ENCODE assay signal across 16 mouse cellular contexts in the genomic region with DNA sequence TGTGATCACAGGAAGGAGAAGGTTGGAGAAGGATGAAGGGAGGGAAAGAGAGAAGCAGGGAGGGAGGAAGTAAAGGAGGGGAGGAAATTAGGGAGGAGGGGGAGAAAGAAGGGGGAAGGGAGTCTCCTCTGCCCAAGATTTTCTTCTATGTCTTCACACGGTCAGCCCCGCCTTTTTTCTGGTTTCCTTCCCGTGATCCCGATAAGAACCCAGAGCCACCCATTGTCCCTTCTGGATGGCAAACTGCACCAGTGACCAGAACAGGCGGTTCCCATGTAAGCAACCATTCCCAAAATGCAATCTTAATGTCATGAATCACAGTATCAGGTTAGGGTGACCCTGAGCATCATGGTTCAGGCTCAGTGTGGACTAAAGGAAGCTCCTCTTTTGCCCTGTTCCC. TPM values are rescaled to one million over a fixed set of nuclear protein-coding genes. Genes with fewer than 3 reads are reported as not detected.
DNase-seq lines count a peak whose midpoint lies in the region; ATAC-seq and TF ChIP-seq lines count a peak whose summit lies in the region.
"Had no signal": no experiment of that assay in that cellular context is flagged by ENCODE, and none has a peak within 500 bp of the region (broad histone marks: within the 10 kb centered on the region; RNA-seq: fewer than 3 reads in every experiment).

No protein-coding gene starts in this region.

- no peaks in the 10 kb centered on the region for H3K9me3 ChIP-seq in heart, embryonic 12.5 days (replicated peaks)
- no peaks in the 10 kb centered on the region for H3K9me3 ChIP-seq in lung, embryonic 14.5 days (ENCODE audit: low read depth, low read length)
- H3K9me3 ChIP-seq in stomach, embryonic 14.5 days (ENCODE audit: control insufficient read depth, low read depth, low read length) = no peaks in the 10 kb centered on the region

- no peaks in the 10 kb centered on the region for H3K27me3 ChIP-seq in heart, embryonic 12.5 days (replicated peaks)
- no peaks in the 10 kb centered on the region for H3K27me3 ChIP-seq in lung, embryonic 14.5 days (ENCODE audit: insufficient read depth, low read length)
- no peaks in the 10 kb centered on the region for H3K27me3 ChIP-seq in stomach, embryonic 14.5 days (ENCODE audit: control insufficient read depth, insufficient read depth, low read length)

- no peaks in the 10 kb centered on the region for H3K36me3 ChIP-seq in heart, embryonic 12.5 days
- H3K36me3 ChIP-seq in lung, embryonic 14.5 days (ENCODE audit: insufficient read depth) = no peaks in the 10 kb centered on the region
- no peaks in the 10 kb centered on the region for H3K36me3 ChIP-seq in stomach, embryonic 14.5 days (ENCODE audit: control insufficient read depth, insufficient read depth, low read length)

- H3K4me3 ChIP-seq in heart, embryonic 12.5 days = no peak overlapping the region
- no peak overlapping the region for H3K4me3 ChIP-seq in lung, adult 2 months (replicated peaks; ENCODE audit: extremely low read depth, low read depth, low read length)
- no peak overlapping the region for H3K4me3 ChIP-seq in lung, embryonic 14.5 days (ENCODE audit: low read depth, low read length)
- no peak overlapping the region for H3K4me3 ChIP-seq in stomach, embryonic 14.5 days (ENCODE audit: low read depth, low read length)
- H3K4me3 ChIP-seq: gastrocnemius, adult 2 months had no signal

- intact Hi-C loops in heart, postnatal 10 days (cut with DNase I) = loop anchor here (5.0 kb wide), 1 partner anchor 40 kb away; a partner anchor contains a TSS

- no peak for DNase-seq in heart, postnatal 10 days
- DNase-seq in lung, adult 18-20 months = peak; percentile 71 to 80
- DNase-seq in lung, adult 2 months = no peak
- peak; percentile 58 for DNase-seq in lung, embryonic 14.5 days
- DNase-seq in right cerebral cortex, postnatal 10 days (ENCODE audit: low spot score in 2 of 2) = no peak
- DNase-seq: adrenal gland, postnatal 25 days; cerebellum, adult 9-11 months; gastrocnemius, adult 2 months; kidney, adult 11 months; kidney, postnatal 36 days had no signal

- H3K4me2 ChIP-seq in heart, embryonic 12.5 days = no peak overlapping the region
- H3K4me2 ChIP-seq in lung, embryonic 14.5 days = no peak overlapping the region
- H3K4me2 ChIP-seq in stomach, embryonic 14.5 days (replicated peaks; ENCODE audit: low read depth, low read length) = no peak overlapping the region

- WGBS in heart, embryonic 12.5 days = 58% methylated on average over 5 of the region's 5 CpGs
- 47% methylated on average over 5 of the region's 5 CpGs for WGBS in lung, adult 2 months
- 48% methylated on average over 5 of the region's 5 CpGs for WGBS in lung, embryonic 14.5 days
- WGBS in stomach, embryonic 14.5 days = 71% methylated on average over 5 of the region's 5 CpGs

- no peak for TF ChIP-seq POLR2A in lung, adult 2 months (IDR thresholded peaks at IDR 0.05; ENCODE audit: borderline replicate concordance, extremely low read depth, low read depth, low read length)

- ATAC-seq in heart, embryonic 12.5 days (ENCODE audit: insufficient number of reproducible peaks, low FRiP score) = 0 out of 2 replicates have a peak, but pooled peaks have one; percentile 31
- ATAC-seq in lung, embryonic 14.5 days (ENCODE audit: insufficient read depth) = peak; percentile 28; the same call in 1 of the 2 replicates
- ATAC-seq in stomach, embryonic 14.5 days (ENCODE audit: insufficient number of reproducible peaks, insufficient read depth, low FRiP score, low read depth) = no peak
- no peak for ATAC-seq in frontal cortex, adult (ENCODE audit: low TSS enrichment)
- ATAC-seq: activated CD4-positive, CD25-positive, alpha-beta regulatory T cell, adult 4 months had no signal

- no peak overlapping the region for H3K9ac ChIP-seq in heart, embryonic 12.5 days
- no peak overlapping the region for H3K9ac ChIP-seq in lung, embryonic 14.5 days
- H3K9ac ChIP-seq in stomach, embryonic 14.5 days (replicated peaks; ENCODE audit: low read depth, low read length) = no peak overlapping the region

- H3K27ac ChIP-seq in heart, embryonic 12.5 days (ENCODE audit: poor library complexity, severe bottlenecking) = peak overlapping the region; percentile 48
- H3K27ac ChIP-seq in lung, embryonic 14.5 days (ENCODE audit: low read depth) = peak overlapping the region; percentile 61; the same call in 1 of the 2 replicates
- peak overlapping the region; percentile 21; the same call in 1 of the 2 replicates for H3K27ac ChIP-seq in stomach, embryonic 14.5 days (ENCODE audit: low read length)
- H3K27ac ChIP-seq: gastrocnemius, adult 2 months had no signal

- H3K4me1 ChIP-seq in heart, embryonic 12.5 days (replicated peaks) = peaks cover 11% of the 10 kb centered on the region
- peaks cover 22% of the 10 kb centered on the region for H3K4me1 ChIP-seq in lung, adult 2 months (ENCODE audit: control insufficient read depth, insufficient read depth, low read length)
- peaks cover 4% of the 10 kb centered on the region for H3K4me1 ChIP-seq in lung, embryonic 14.5 days (ENCODE audit: insufficient read depth)
- peaks cover 4% of the 10 kb centered on the region; the same call in 1 of the 2 replicates for H3K4me1 ChIP-seq in stomach, embryonic 14.5 days (ENCODE audit: control insufficient read depth, insufficient read depth, low read length)

- TF ChIP-seq CTCF in lung, adult 2 months (IDR thresholded peaks at IDR 0.05; ENCODE audit: insufficient read depth, low read length) = no peak
- TF ChIP-seq CTCF in lung, embryonic 14.5 days (IDR thresholded peaks at IDR 0.05; ENCODE audit: low read depth) = no peak

RNA-seq across cellular contexts. Expression of a gene that starts 38.8 kb away (rescaled TPM):
- polyA plus RNA-seq in heart, embryonic 12.5 days (2016; fragmentation: Nextera tagmentation; extraction: Ambion mirVana) = 4.0 and 4.4 TPM in 2 replicates
- 1 to 10 TPM in 1 of 2 experiments, under 1 TPM in 1; 0.84 to 2.0 TPM for total RNA-seq in heart, postnatal 10 days (2021)
- polyA plus RNA-seq in lung, adult 2 months (2012; rRNA removed) = 20.2 and 25.2 TPM in 2 replicates
- 0.89 and 1.1 TPM in 2 replicates for polyA plus RNA-seq in lung, embryonic 14.5 days (2014; fragmentation: Nextera tagmentation; extraction: Ambion mirVana)
- 0.26 and 0.41 TPM in 2 replicates for polyA plus RNA-seq in stomach, embryonic 14.5 days (2014; fragmentation: Nextera tagmentation; extraction: Ambion mirVana)
- total RNA-seq: gastrocnemius, adult 2 months; liver, adult 2 months; megakaryocyte-erythroid progenitor cell, adult 5-6 weeks had no signal
- polyA plus RNA-seq: activated CD4-positive, CD25-positive, alpha-beta regulatory T cell, adult 4 months; liver, adult 2 months had no signal

Comparison
In these comparisons a context has a peak if more than half of its experiments do, and no peak if none do; other contexts are left out.
1. DNase-seq: peak in lung, adult 18-20 months (2 of 2) and lung, embryonic 14.5 days (single experiment); none in heart, postnatal 10 days (0 of 2), lung, adult 2 months (single experiment) and right cerebral cortex, postnatal 10 days (0 of 2).
2. ATAC-seq: peak in heart, embryonic 12.5 days (single experiment) and lung, embryonic 14.5 days (single experiment); none in stomach, embryonic 14.5 days (single experiment) and frontal cortex, adult (single experiment).
3. Peak in every context shown above with its lines, with median percentiles within 50 percentile points of each other: H3K27ac ChIP-seq.